Mouse (Mus musculus) layer of hippocampus, adult 18-20 months (tissue): ENCODE measurements at regions not wholly inside any gene's neighbourhood (a gene's known extent, or its start where the extent isn't known, plus 50 kb on each side); places are given as distances from the start of the nearest gene placed in this dataset.
"Not testable (repeated sequence)": the region's sequence is repeated elsewhere in the genome, so short reads cannot be mapped to it uniquely, and the experiment has no call there.

Experiments
- DNase-seq, 2 experiments: peaks; one replicate each; pipeline ENCODE4 v3.0.0; 2022; ENCODE audit warnings: low spot score in 2 of 2

DNA sequence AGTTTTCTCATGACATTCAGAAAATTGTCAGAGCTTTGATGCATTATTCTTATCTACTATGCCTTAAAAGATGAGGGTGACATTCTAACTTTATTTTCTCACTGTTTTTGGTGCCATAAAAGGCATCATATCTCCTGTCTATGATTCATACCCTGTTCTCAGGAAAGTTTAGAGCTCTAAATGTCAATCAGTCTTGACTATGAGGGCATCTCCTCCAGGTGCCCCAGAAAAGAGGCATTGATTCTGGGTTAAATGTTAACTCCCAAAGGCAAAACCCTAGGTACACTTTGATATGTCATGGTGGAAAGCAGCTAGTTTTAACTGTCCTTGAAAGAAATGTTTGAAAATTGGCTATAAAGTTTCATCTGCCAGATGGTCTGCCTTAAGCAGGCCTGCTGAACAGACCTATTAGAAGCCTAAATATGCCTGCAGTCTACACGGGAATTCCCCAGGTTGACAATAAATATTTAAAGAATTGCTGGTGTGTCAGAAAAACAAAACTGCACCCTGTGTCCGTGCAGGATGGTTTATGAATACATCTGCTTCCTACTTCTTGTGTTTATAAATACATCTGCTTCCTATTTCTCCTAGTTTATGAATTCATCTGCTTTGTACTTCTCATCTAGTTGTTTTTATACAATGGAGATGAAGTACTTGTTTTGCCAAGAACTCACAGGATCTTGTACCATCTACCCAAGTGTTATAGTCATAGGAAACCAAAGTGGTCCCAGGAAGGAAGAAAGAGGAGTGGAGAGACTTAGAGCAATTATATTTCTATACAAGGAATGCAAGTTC lies 172.3 kb downstream of the Snca start:
- no peak for DNase-seq

DNA sequence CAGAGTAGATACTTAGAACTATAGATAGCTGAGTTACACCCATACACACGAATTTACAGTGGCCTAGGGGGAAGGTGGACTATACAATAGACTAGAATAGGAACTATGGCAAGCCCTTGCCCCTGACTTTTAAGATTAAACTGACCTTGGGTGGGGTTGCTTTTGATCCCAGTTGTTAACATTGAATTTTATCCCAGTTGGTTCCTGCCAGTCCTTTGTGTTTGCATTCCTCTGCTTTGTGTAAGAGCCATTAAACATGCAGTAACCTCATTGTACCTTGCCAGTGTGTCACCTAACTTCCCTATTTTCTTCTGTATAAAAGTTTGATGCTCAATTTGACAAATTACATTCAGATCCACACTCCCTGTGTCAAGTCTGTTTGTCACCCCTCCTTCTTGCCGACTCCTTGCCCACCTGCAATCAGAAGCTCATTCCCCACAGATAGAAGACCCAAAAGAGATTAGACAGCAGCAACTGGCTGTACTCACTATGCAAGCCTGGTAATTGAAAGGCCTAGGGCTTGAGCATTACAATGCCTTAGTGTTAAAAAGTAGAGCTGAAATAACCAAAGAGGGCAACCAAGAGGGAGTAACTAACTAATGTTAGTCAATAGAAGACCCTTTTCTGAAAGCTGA lies 182.6 kb downstream of the Snca start:
- not testable (repeated sequence) for DNase-seq

DNA sequence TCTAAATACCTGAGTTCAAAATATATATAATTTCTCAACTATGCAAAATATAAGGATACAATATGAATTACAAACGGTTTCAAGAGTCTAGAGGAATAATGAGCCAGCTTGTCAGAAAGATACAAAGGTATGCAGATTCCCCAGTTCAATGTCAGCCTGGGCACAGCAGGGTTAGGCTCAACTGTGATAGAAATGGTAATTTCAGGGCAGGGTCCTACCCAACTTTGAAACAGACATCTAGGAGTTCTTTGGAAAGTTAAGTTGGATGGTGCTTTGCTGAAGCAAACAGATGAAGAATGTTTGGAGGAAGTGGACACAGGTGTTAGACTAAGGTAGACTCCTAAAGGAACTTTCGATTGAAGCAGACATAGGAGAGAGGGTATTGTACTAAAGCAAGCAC lies 187.4 kb downstream of the Snca start:
- DNase-seq = no peak

DNA sequence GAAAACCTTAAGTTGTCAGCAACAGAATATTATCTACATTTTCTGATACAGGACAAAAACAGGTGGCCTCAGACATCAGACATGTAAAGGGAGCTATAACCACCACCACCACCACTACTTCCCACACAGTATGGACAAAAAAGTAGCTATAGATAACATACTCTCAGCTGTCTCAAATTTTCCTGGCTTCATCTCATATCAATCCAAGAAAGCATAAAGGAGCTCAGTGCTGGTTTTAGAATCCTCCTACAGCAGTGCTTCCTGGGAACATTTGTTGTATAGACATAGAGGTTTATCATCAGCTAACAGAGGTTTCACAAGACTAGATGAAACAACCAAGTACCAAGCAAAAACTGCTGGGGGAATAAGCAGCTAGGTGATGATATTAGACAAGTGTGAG lies 213.3 kb downstream of the Snca start:
- no peak for DNase-seq

DNA sequence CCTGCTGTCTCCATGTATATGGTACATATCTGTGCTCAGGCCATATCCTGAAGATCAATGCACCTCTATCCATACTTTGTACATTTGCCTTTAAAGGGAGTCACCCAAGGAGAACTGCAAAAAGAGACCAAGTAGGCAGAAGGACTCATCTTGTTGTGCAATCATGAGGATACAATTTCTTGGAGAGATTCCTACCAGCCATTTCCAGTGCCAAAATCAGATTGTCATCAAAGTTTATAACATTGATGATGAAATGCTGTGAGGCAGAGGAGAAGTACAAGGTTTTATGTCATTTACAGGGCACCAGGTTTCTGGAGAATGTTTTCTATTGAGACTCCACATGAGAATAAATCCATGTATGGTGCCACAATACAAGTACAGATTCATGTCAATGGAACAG lies 229.5 kb downstream of the Snca start:
- no peak for DNase-seq

DNA sequence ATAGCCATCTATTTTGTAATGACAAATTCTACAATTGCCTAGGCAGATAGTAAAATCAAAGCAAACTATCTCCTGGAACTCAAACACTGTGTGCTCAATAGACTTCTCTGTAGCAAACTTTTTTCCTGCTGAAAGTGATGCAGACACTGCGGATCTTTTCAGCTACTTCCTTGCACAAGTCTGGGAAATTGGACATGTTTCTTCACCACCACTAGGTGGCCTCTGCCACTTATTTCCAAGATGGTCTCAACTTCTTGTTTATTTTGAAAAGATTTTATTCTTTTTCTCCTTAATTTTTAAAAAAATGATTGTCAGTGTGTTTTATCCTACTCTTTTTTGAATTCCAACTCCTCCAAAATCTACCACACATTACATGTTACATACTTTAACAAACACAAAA lies 265.4 kb downstream of the Snca start:
- no peak for DNase-seq

DNA sequence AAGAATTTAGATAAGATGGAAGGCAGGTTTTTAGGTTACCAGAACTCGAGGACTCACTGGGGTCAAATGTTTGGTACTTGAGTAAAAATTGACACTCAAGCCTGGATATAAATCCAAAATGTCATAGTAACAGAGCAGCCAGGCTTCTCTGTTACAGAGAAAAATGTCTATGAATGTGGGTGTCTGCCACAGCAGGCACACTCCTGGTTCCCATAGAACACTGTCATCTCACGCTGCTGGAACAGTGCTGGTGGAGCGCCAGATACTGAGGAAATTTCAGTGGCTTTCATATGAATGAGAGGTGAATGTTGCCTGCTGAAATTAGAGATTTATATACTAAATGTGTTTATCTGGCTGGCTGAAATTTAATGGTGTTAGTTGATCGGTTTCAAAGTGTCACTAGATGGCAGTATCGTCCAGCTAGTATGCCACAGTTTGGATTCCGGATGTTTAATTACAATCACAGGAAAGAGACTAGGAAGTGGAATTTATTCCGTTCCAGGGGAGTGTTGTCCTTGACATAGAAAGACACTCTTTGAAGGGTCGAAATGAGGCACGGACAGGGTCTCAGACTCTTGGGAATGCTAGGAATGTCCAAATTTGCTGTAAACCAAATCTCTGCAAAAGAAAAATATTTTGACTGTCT lies 273.9 kb downstream of the Snca start:
- peak; percentile 13 to 76 for DNase-seq
